Mouse (Mus musculus) kidney, embryonic 14.5 days (tissue): ENCODE data around the gene Vps53. TPM values are rescaled to one million over a fixed set of nuclear protein-coding genes. Genes with fewer than 3 reads are reported as not detected.

Experiments
- ATAC-seq: fragments of 200-750 bp; cut with Nextera tagmentation; 2 replicates; pipeline ENCODE4 v1.8.0; 2017; ENCODE audit warnings: moderate number of reproducible peaks, mild to moderate bottlenecking, moderate TSS enrichment, moderate library complexity; ENCODE audit not compliant: low FRiP score, low TSS enrichment
- H3K27ac ChIP-seq: fragments of 300-500 bp; sonication (generic); 2 replicates; pipeline ENCODE4 v1.5.1; 2014; ENCODE audit warnings: low read depth, mild to moderate bottlenecking, low read length, moderate library complexity, mixed read lengths
- H3K27me3 ChIP-seq: fragments of 300-500 bp; sonication (generic); 2 replicates; pipeline ENCODE4 v1.6.1; 2014; ENCODE audit warnings: mild to moderate bottlenecking, low read length; ENCODE audit not compliant: control insufficient read depth, insufficient read depth
- H3K36me3 ChIP-seq: fragments of 300-500 bp; sonication (generic); 2 replicates; pipeline ENCODE4 v1.6.1; 2014; ENCODE audit warnings: low read length, mixed read lengths; ENCODE audit not compliant: control insufficient read depth, insufficient read depth
- H3K4me1 ChIP-seq: fragments of 300-500 bp; sonication (generic); 2 replicates; pipeline ENCODE4 v1.6.1; 2014; ENCODE audit warnings: low read length, mixed read lengths; ENCODE audit not compliant: control insufficient read depth, insufficient read depth
- H3K4me2 ChIP-seq: fragments of 300-500 bp; sonication (generic); replicated peaks from 2 replicates; pipeline ENCODE4 v1.6.1; 2014; ENCODE audit warnings: low read depth, mild to moderate bottlenecking, low read length
- H3K4me3 ChIP-seq: fragments of 300-500 bp; sonication (generic); 2 replicates; pipeline ENCODE4 v1.5.1; 2014; ENCODE audit warnings: mild to moderate bottlenecking, low read length
- H3K9ac ChIP-seq: fragments of 300-500 bp; sonication (generic); 2 replicates; pipeline ENCODE4 v1.6.1; 2014; ENCODE audit warnings: low read depth, mild to moderate bottlenecking, low read length, moderate library complexity
- H3K9me3 ChIP-seq: fragments of 300-500 bp; sonication (generic); 2 replicates; pipeline ENCODE4 v1.6.1; 2016; ENCODE audit warnings: low read length; ENCODE audit not compliant: control insufficient read depth
- WGBS: fragments of 180-500 bp; shearing (Covaris S2); extraction: QIAGEN DNeasy Blood & Tissue Kit; methylation state at CpG from one replicate; pipeline ENCODE4 v1.1.7; 2014; 5-methylcytosine and 5-hydroxymethylcytosine counted together
- polyA plus RNA-seq: library from polyadenylated mRNA; unstranded; fragments of >200 nt; fragmentation: Nextera tagmentation; extraction: Ambion mirVana; gene quantifications from 2 replicates; pipeline ENCODE4 v1.2.1, GENCODE M21; 2014

The Vps53 gene
- polyA plus RNA-seq, 1 experiment from 2014 or later: 40.8 TPM

- no peak overlapping the region for H3K9ac ChIP-seq
- no peaks in the 10 kb centered on the region for H3K4me1 ChIP-seq
- peaks cover 22% of the 10 kb centered on the region for H3K36me3 ChIP-seq
- H3K9me3 ChIP-seq: no peaks in the 10 kb centered on the region
- no peaks in the 10 kb centered on the region for H3K27me3 ChIP-seq
- H3K4me2 ChIP-seq: no peak overlapping the region
- no peak overlapping the region for H3K4me3 ChIP-seq
- no peak for ATAC-seq
- no peak overlapping the region for H3K27ac ChIP-seq
- 85% methylated on average over 7 of the region's 7 CpGs for WGBS
These were observed 43.6 kb downstream of the Vps53 start for GRCm38 (mm10) chr11:76135641-76136437.

GRCm38 (mm10) chr11:76130859-76131258, 48.6 kb downstream of the Vps53 start:
- H3K36me3 ChIP-seq: peaks cover 19% of the 10 kb centered on the region
- H3K4me3 ChIP-seq: no peak overlapping the region
- no peak overlapping the region for H3K9ac ChIP-seq
- no peak overlapping the region for H3K27ac ChIP-seq
- 84% methylated on average over 5 of the region's 5 CpGs for WGBS
- no peaks in the 10 kb centered on the region for H3K9me3 ChIP-seq
- no peaks in the 10 kb centered on the region for H3K27me3 ChIP-seq
- no peak for ATAC-seq
- no peak overlapping the region for H3K4me2 ChIP-seq
- H3K4me1 ChIP-seq: no peaks in the 10 kb centered on the region

DNA sequence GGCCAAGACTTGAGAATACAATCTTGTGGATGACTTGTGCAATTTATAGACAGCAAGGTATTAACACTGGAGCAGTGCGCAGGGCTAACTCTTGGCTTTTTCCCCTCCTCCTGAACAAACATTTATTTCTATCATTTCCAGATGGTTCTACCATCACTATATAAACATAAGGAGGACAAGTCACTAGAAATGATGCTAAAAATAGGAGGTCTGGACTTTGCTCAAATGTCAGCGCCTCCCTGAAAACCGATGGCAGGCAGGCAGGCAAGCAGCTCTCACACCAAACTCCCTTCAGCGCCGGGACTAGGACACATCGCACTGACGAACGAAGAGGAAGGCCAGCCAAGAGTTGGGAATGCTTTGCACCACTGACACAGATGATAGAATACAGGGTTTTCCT, 54.1 kb downstream of the Vps53 start:
- no peak for ATAC-seq
- 50% methylated on average over 8 of the region's 8 CpGs for WGBS
- Histone ChIP-seq H3K4me2 (no peak overlapping the region), H3K9ac (no peak overlapping the region), H3K36me3 (peaks cover 7% of the 10 kb centered on the region; the same call in 1 of the 2 replicates), H3K9me3 (no peaks in the 10 kb centered on the region), H3K27ac (no peak overlapping the region), H3K4me3 (no peak overlapping the region), H3K27me3 (no peaks in the 10 kb centered on the region), H3K4me1 (0 out of 2 replicates have a peak, but pooled peaks cover 3% of the 10 kb centered on the region)

DNA sequence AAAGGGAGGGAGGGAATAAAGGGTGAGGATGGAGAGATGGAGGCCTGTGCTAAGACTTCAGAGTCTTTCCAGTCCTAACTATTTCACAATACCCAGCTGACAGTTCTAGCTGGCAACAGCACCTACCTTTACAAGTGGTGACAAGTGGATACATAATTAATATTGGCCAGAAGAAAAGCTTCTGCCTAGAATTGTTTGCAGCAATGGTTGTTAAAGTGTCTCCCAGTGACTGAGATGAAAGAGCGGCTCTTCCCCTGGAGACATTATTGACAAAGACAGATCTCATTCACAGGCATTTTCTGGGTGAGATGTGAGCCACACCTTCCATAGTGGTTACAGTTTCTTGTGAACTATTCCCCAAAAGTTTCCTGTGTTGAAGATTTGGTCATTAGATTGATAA, 55.9 kb downstream of the Vps53 start:
- 92% methylated on average over 1 of the region's 1 CpGs for WGBS
- H3K4me1 ChIP-seq: 0 out of 2 replicates have a peak, but pooled peaks cover 3% of the 10 kb centered on the region
- H3K27ac ChIP-seq: no peak overlapping the region
- no peak overlapping the region for H3K4me3 ChIP-seq
- H3K9ac ChIP-seq: no peak overlapping the region
- H3K36me3 ChIP-seq: peaks cover 11% of the 10 kb centered on the region; the same call in 1 of the 2 replicates
- H3K27me3 ChIP-seq: no peaks in the 10 kb centered on the region
- ATAC-seq: no peak
- H3K9me3 ChIP-seq: no peaks in the 10 kb centered on the region
- H3K4me2 ChIP-seq: no peak overlapping the region

DNA sequence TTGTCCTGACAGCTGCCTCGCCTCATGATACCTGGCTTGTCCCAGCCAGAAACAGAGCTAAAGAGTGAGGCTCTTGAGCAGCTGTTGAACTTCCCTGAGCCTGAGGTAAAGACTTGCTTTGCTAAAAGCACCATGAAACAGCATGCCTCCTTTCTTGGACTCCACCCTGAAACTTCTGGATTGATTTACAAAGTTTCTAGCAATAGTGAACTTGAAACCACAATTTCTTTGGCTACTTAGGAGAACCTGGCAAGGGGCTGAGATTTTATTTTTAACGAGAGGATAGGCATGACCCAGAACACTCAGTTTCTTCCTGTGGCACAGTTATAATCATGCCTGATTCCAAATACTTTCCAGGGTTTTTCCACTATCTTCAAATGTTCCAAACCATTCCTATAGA, 56.9 kb downstream of the Vps53 start:
- Histone ChIP-seq H3K9ac (no peak overlapping the region), H3K9me3 (no peaks in the 10 kb centered on the region), H3K4me1 (0 out of 2 replicates have a peak, but pooled peaks cover 3% of the 10 kb centered on the region), H3K36me3 (peaks cover 13% of the 10 kb centered on the region; the same call in 1 of the 2 replicates), H3K4me2 (no peak overlapping the region), H3K4me3 (no peak overlapping the region), H3K27ac (no peak overlapping the region), H3K27me3 (no peaks in the 10 kb centered on the region)
- 73% methylated on average over 2 of the region's 2 CpGs for WGBS
- ATAC-seq: no peak

DNA sequence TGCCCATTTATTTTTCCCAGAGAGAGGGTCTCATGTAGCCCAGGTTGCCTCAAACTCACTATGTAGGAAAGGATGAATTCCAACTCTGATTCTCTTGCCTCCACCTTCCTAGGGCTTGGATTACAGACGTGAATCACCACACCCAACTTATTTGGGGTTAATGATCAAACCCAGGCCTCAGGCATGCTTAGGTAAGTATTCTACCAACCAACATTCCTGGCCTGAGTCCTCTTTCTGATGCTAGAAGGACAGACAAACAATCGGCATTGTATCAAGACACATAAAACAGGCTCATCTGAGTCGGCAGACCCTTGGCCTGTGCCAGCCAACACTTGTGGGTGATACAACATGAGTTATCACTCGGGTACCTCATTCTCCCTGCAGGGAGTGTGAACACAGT, 58.4 kb downstream of the Vps53 start:
- Histone ChIP-seq H3K27me3 (no peaks in the 10 kb centered on the region), H3K36me3 (peaks cover 25% of the 10 kb centered on the region), H3K9ac (no peak overlapping the region), H3K4me3 (no peak overlapping the region), H3K4me2 (no peak overlapping the region), H3K4me1 (0 out of 2 replicates have a peak, but pooled peaks cover 3% of the 10 kb centered on the region), H3K27ac (no peak overlapping the region), H3K9me3 (no peaks in the 10 kb centered on the region)
- 85% methylated on average over 4 of the region's 4 CpGs for WGBS
- ATAC-seq: no peak

DNA sequence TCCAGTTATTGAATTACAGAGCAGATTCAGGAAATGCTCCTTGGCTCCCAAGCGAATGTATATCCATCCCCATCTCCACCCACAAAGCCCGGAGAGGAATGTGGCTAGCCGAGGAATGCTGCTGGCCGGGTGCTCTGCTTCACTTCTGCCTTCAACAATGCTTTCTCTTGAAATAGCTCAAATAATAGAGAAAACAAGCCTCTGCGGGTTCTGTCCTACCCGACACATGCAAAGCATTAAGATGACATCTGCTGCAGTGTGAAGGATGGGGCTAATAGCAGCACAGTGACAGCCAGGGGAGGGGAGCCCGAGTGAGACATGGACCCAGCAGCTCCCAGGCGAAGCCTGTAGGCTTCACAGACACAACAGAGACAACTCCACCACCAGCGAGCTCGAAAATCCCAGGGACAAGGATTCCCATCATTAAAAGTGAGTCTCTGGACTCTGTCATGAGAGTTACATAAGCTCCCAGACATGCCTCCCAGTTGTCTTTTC, 59.0 kb downstream of the Vps53 start:
- Histone ChIP-seq H3K27ac (peak overlapping the region; percentile 31; the same call in 1 of the 2 replicates), H3K4me1 (0 out of 2 replicates have a peak, but pooled peaks cover under 1% of the 10 kb centered on the region), H3K9me3 (no peaks in the 10 kb centered on the region), H3K4me3 (no peak overlapping the region), H3K36me3 (peaks cover 25% of the 10 kb centered on the region), H3K4me2 (no peak overlapping the region), H3K27me3 (no peaks in the 10 kb centered on the region), H3K9ac (no peak overlapping the region)
- 58% methylated on average over 10 of the region's 10 CpGs for WGBS
- no peak for ATAC-seq

GRCm38 (mm10) chr11:76110416-76110815, 69.0 kb downstream of the Vps53 start:
- H3K27me3 ChIP-seq: no peaks in the 10 kb centered on the region
- peaks cover 13% of the 10 kb centered on the region; the same call in 1 of the 2 replicates for H3K36me3 ChIP-seq
- no peaks in the 10 kb centered on the region for H3K4me1 ChIP-seq
- H3K27ac ChIP-seq: no peak overlapping the region
- WGBS: 86% methylated on average over 3 of the region's 3 CpGs
- no peak overlapping the region for H3K9ac ChIP-seq
- H3K4me2 ChIP-seq: no peak overlapping the region
- no peaks in the 10 kb centered on the region for H3K9me3 ChIP-seq
- H3K4me3 ChIP-seq: no peak overlapping the region
- ATAC-seq: no peak
